Mouse (Mus musculus) 3134 (cell line): ENCODE measurements around the gene Pan3.

Source experiments
- DNase-seq: peaks from one replicate; pipeline ENCODE4 v3.0.0-alpha.2; 2011; ENCODE audit warnings: low spot score; ENCODE audit not compliant: insufficient read length; ENCODE audit errors: extremely low read depth

Gene Pan3

DNA sequence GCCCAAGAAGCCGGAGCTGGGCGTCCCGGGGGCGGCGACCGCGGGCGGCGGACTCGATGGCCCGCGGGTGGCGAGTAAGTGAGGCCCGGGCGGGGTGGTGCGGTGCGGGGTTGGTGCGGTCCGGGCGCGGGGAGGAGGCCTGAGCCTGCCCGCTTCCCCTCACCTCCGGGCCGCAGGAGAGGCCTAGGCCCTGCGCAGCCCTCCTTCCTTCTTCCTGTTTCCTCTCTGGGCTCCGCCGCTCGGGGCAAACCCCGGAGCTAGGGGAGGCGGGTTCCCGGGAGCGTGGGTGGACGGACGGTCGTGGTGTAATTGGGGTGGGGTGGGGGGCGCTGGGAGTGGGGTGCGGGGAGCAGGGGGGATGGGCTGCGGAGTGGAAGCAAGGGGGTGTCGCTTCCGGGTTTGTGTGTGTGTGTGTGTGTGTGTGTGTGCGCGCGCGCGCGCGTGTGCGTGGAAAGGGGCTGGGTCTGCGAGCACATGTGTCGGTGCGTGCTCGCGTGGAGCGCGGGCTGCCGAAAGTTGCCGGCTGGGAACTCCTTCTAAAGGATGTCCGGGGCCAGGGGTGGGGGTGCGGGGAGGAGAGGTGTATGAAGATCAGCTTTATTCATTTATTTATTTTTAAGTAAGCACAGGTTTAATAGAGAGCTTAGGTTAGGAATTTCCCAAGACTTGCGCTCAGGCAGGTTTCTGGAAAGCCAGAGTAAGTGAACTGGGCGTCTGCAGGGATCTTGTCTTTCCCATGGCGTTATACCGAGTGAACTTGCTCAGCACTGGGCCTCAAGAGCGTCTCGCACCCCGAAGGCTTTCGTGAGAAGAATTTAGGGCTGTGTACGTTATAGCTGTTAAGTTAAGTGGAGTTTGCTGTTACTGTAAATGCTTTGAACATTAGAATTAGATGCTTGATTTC lies 1.2 kb downstream of the Pan3 start:
- peak; percentile 80 for DNase-seq

DNA sequence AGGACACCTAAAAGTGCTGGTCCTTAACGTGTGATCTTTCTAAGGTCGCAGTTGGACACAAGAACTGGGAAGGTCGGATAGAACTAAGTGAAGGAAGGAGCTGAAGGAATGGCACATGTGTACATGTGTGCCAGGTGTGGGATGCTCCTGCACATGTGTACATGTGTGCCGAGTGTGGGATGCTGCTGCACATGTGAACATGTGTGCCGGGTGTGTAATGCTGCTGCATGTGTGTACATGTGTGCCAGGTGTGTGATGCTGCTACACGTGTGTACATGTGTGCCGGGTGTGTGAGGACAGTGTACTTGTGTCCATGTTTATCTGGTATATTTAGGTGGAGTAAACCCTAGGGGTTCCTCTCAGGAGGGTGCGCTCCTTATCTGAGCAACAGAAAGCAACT lies 3.0 kb downstream of the Pan3 start:
- no peak for DNase-seq

DNA sequence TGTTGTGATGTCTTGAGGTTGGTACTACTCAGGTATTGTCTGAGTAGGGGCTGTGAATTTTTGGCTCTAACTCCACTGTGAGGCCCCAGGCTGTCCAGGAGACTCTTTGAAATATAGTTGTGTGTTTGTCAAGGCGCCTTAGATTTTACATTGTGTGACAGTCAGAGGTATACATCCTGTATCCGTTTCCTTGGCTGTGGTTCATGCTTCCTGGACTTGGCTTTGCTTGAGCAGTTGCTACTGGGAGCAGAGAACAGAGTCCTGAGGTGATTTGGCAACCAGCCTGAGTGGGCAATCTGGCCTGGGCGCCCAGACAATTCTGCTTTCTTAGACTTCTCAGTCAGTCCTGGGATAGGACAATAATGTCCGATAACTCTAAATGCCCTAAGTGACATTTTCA lies 5.3 kb downstream of the Pan3 start:
- DNase-seq = no peak

DNA sequence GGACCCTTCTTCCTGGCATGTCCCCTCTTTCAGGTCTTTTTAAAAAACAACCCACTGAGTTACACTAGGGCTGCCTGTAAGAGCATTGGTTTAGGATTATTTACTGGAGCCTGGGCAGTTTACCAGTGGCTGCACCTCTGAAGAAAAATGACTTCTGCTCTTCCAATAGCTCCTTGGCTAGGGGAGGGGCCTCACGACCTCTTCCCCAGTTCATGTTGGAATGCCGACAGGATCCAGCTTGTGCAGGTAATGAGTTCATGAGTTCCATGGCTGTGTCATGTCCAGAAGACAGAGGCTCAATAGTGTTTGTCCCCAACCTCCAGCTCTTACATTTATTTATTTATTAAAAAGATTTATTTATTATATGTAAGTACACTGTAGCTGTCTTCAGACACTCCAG lies 5.8 kb downstream of the Pan3 start:
- no peak for DNase-seq

DNA sequence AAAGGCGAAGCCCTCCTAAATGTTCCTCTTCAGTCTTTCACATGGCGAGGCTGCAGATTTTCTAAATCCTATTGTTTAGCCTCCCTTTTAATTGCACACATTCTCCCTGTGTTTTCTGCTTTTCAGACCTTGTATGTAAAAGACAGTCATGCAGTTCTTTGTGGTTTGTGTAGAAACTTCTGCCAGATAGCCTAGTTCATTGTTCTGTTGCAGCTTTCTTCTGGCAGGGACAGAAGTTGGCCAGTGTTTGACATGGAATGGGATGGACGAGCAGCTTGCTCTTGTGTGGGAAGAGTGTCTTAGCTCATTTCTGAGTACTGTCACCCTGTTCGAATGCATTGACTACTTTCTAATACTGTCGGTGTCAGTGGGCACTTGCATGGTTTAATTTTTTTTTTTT lies 6.5 kb downstream of the Pan3 start:
- no peak for DNase-seq

DNA sequence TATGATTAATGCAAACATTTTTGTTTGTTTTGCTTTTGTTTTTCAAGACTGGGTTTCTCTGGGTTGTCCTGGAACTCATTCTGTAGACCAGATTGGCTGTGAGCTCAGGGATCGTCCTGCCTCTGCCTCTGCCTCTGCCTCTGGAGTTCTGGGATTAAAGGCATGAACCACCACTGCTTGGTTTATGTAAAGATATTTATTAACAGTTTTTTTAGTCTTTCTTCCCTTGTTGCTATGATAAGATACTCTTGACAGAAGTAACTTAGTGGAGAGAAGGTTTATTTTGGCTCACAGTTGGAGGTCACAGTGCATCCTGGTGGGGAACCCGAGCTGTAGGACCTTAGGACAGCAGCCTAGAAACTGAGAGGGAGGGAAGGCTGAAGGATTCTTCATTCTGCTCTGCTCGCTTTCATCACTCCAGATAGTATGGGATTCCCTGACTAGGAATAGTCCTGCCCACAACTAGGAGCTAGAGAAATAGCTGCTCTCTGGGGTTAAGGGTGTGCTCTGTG lies 11.1 kb downstream of the Pan3 start:
- no peak for DNase-seq

- DNase-seq = no peak
Measured at GRCm38 (mm10) chr5:147441979-147442378, 12.0 kb downstream of the Pan3 start.

- no peak for DNase-seq
Measured at GRCm38 (mm10) chr5:147442741-147443140, 12.8 kb downstream of the Pan3 start.

- DNase-seq = no peak
Measured at GRCm38 (mm10) chr5:147444298-147444697, 14.3 kb downstream of the Pan3 start.

DNA sequence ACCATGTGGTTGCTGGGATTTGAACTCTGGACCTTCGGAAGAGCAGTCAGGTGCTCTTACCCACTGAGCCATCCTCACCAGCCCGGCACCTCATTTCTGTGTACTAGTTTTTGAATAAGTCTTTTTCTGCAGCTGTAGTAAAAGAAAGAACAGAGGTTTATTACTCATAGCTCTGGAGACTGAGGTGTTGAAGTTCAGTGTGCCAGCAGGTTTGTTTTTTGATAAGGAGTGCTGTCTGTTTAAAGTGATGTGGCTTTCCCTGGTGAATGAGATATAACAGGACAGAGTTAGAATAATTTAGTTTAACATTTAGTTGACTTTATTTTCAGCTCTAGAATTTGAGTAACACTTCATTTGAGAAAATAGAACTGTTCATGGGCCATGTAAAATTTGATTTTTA lies 14.8 kb downstream of the Pan3 start:
- DNase-seq = no peak

- no peak for DNase-seq
Measured at GRCm38 (mm10) chr5:147445252-147445651, 15.3 kb downstream of the Pan3 start.

- DNase-seq = no peak
Measured at GRCm38 (mm10) chr5:147448526-147448925, 18.6 kb downstream of the Pan3 start.

DNA sequence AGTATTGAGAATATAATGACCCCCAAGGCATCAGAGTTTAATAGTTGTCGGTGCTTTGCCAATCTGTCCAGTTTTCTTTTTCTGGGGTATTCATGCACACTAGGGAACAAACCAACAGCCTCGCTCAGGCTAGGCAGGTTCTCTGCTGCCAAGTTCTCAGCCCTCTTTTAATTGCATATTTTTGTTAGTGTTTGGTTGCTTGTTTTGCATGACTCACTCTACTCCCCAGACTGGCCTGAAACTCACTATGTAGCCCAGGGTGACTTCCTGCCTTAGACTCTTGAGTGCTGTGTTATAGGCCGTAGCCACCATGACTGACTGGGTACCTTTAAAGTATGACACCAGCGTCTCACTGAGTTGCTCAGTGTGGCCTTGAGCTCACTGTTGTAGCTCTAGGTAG lies 19.0 kb downstream of the Pan3 start:
- peak; percentile 19 for DNase-seq

DNA sequence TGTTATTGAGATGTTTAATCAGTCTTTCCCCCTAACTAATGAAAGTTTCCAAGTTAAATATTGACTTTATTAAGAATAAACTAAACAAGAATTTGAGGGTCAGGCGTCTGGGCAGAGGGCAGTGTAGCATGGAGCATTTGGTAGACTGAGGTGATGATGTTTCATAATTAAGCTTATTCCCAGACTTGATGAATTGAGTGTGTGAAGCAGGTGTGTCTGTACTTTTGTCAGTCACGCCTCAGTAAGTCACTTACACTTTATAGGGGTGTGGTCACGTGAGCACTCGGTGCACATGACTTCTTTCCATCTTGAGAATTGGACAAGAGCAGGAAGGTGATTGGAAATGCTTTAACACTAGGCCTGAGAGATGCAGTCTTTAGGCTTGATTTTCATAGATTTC lies 26.5 kb downstream of the Pan3 start:
- no peak for DNase-seq

DNA sequence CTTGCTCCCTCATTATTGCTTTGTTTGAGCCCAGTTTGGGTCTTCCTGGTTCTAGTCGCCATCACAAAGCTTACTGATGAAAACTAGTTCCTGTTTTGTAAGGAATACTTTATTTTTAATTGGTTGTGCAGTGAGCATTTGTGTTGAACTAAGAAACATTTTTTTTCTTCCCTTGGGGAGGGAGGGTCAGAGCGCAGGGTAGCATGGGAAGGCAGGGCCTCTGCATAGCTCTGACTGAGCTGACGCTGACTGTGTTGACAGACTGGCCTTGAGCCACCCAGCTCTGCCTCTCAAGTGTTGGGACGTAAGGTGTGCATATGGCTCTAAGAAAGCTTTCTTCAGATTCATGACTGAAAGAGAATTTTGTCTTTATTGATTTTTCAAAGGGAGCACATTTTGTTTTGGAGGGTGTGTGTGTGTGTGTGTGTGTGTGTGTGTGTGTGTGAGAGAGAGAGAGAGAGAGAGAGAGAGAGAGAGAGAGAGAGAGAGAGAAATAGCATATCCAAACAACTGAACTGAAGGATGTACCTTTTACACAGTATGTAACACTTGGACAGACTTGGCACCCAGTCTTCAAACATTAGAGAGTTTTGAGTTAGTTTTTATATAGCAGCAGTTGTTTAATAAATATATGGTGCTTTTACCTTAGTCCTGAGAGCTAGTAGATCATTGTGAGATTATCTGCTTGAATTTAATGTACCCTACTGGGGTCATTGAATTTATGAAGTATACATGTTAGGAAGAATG lies 30.0 kb downstream of the Pan3 start:
- no peak for DNase-seq

GRCm38 (mm10) chr5:147463251-147463650 lies 33.3 kb downstream of the Pan3 start:
- no peak for DNase-seq

DNA sequence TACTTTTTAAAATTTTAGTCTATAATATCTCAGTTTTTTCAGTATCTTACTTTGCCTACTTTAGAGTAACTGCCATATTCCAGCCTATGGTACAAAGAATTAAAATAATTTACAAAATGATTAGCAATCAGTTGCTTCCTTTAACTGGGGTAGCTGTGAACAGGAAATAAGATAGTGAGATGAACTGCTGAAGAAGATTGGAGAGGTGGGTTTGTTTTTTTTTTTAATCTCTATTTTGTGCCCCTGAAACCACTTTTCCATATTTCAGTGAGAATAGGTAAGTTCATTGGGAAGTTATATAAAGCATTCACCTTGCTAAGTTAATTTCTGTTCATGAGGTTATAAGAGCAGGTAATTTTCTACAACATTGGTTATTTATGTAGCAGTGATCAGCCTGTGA lies 36.4 kb downstream of the Pan3 start:
- DNase-seq = no peak

GRCm38 (mm10) chr5:147471163-147471562 lies 41.2 kb downstream of the Pan3 start:
- no peak for DNase-seq

- DNase-seq = no peak
Measured at GRCm38 (mm10) chr5:147473071-147473470, 43.1 kb downstream of the Pan3 start.

- DNase-seq = no peak
Measured at GRCm38 (mm10) chr5:147473856-147474255, 43.9 kb downstream of the Pan3 start.

- DNase-seq = no peak
Measured at GRCm38 (mm10) chr5:147476109-147476508, 46.1 kb downstream of the Pan3 start.

DNA sequence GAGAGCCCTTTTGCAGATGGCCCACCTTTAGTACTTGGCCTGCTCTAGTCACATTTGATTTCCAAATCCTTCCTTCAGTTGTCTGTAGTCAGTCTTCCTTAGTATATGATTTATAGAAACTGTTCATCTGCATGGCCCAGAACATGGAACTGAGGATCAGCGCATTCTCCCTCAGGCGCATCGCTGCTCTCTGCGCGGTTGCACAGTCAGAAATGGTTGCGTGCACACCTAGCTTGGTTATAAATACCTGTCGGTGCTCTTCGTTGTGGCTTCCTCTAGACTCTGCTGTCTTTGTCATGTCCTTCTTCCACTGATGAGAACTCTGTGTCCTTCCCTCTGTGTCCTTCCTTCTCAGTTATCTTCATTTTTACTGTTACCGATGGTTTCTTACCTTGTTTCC lies 47.1 kb downstream of the Pan3 start:
- no peak for DNase-seq
